Mouse (Mus musculus) midbrain, embryonic 12.5 days (tissue): ENCODE measurements at regions not wholly inside any gene's neighbourhood (a gene's known extent, or its start where the extent isn't known, plus 50 kb on each side); places are given as distances from the start of the nearest gene placed in this dataset.

ENCODE experiments used
- ATAC-seq: fragments of 200-750 bp; cut with Nextera tagmentation; 2 replicates; pipeline ENCODE4 v1.8.0; 2017; ENCODE audit warnings: low read depth, moderate TSS enrichment, moderate library complexity; ENCODE audit not compliant: low FRiP score
- H3K27ac ChIP-seq: fragments of 300-500 bp; sonication (generic); replicated peaks from 2 replicates; pipeline ENCODE4 v1.5.1; 2016; ENCODE audit warnings: mild to moderate bottlenecking
- H3K27me3 ChIP-seq: fragments of 300-500 bp; sonication (generic); 2 replicates; pipeline ENCODE4 v1.6.1; 2016; ENCODE audit warnings: mild to moderate bottlenecking
- H3K36me3 ChIP-seq: fragments of 300-500 bp; sonication (generic); 2 replicates; pipeline ENCODE4 v1.6.1; 2016
- H3K4me1 ChIP-seq: fragments of 300-500 bp; sonication (generic); 2 replicates; pipeline ENCODE4 v1.6.1; 2016
- H3K4me2 ChIP-seq: fragments of 300-500 bp; sonication (generic); replicated peaks from 2 replicates; pipeline ENCODE4 v1.6.1; 2016; ENCODE audit warnings: mild to moderate bottlenecking, moderate library complexity
- H3K4me3 ChIP-seq: fragments of 300-500 bp; sonication (generic); 2 replicates; pipeline ENCODE4 v1.5.1; 2016; ENCODE audit warnings: mild to moderate bottlenecking
- H3K9ac ChIP-seq: fragments of 300-500 bp; sonication (generic); replicated peaks from 2 replicates; pipeline ENCODE4 v1.6.1; 2016; ENCODE audit warnings: mild to moderate bottlenecking, moderate library complexity
- H3K9me3 ChIP-seq: fragments of 300-500 bp; sonication (generic); 2 replicates; pipeline ENCODE4 v1.6.1; 2016; ENCODE audit warnings: mild to moderate bottlenecking
- WGBS: fragments of 180-500 bp; shearing (Covaris S2); methylation state at CpG from one replicate; pipeline ENCODE4 v1.1.7; 2016; 5-methylcytosine and 5-hydroxymethylcytosine counted together

GRCm38 (mm10) chr1:126931093-126931492 lies 100.5 kb upstream of the Nckap5 start:
- Histone ChIP-seq H3K9ac (no peak overlapping the region), H3K27ac (no peak overlapping the region)
- 67% methylated on average over 10 of the region's 10 CpGs for WGBS

GRCm38 (mm10) chr1:126930611-126931010 lies 100.0 kb upstream of the Nckap5 start:
- no peak for ATAC-seq
- no peak overlapping the region for H3K4me2 ChIP-seq
- H3K4me1 ChIP-seq = peaks cover 8% of the 10 kb centered on the region
- no peak overlapping the region for H3K27ac ChIP-seq
- H3K36me3 ChIP-seq = no peaks in the 10 kb centered on the region
- H3K4me3 ChIP-seq = no peak overlapping the region
- 79% methylated on average over 14 of the region's 14 CpGs for WGBS
- H3K27me3 ChIP-seq = peaks cover 9% of the 10 kb centered on the region; the same call in 1 of the 2 replicates
- H3K9ac ChIP-seq = no peak overlapping the region
- H3K9me3 ChIP-seq = no peaks in the 10 kb centered on the region

More at GRCm38 (mm10) chr1:126931093-126931492, 100.5 kb upstream of the Nckap5 start:
- Histone ChIP-seq H3K4me3 (no peak overlapping the region), H3K27me3 (peaks cover 9% of the 10 kb centered on the region; the same call in 1 of the 2 replicates), H3K36me3 (no peaks in the 10 kb centered on the region), H3K4me2 (no peak overlapping the region), H3K4me1 (peaks cover 8% of the 10 kb centered on the region), H3K9me3 (no peaks in the 10 kb centered on the region)
- ATAC-seq = no peak

- ATAC-seq = no peak
- H3K27me3 ChIP-seq = peaks cover 9% of the 10 kb centered on the region; the same call in 1 of the 2 replicates
- H3K4me3 ChIP-seq = no peak overlapping the region
- no peaks in the 10 kb centered on the region for H3K36me3 ChIP-seq
- peaks cover 8% of the 10 kb centered on the region for H3K4me1 ChIP-seq
- WGBS = 68% methylated on average over 4 of the region's 4 CpGs
- no peaks in the 10 kb centered on the region for H3K9me3 ChIP-seq
- no peak overlapping the region for H3K27ac ChIP-seq
- no peak overlapping the region for H3K9ac ChIP-seq
- no peak overlapping the region for H3K4me2 ChIP-seq
Observed at GRCm38 (mm10) chr1:126929666-126930065, 99.1 kb upstream of the Nckap5 start.

GRCm38 (mm10) chr1:126928186-126928585 lies 97.6 kb upstream of the Nckap5 start:
- WGBS = 43% methylated on average over 7 of the region's 7 CpGs
- no peak for ATAC-seq
- no peak overlapping the region for H3K27ac ChIP-seq

GRCm38 (mm10) chr1:126925150-126926035 lies 94.8 kb upstream of the Nckap5 start:
- no peak for ATAC-seq
- H3K27ac ChIP-seq = no peak overlapping the region

More at GRCm38 (mm10) chr1:126928186-126928585, 97.6 kb upstream of the Nckap5 start:
- Histone ChIP-seq H3K9ac (no peak overlapping the region), H3K27me3 (peaks cover 13% of the 10 kb centered on the region; the same call in 1 of the 2 replicates), H3K9me3 (no peaks in the 10 kb centered on the region), H3K4me1 (peaks cover 8% of the 10 kb centered on the region), H3K36me3 (no peaks in the 10 kb centered on the region), H3K4me2 (no peak overlapping the region), H3K4me3 (no peak overlapping the region)

GRCm38 (mm10) chr1:126923981-126924380 lies 93.4 kb upstream of the Nckap5 start:
- no peak overlapping the region for H3K4me3 ChIP-seq
- 92% methylated on average over 4 of the region's 4 CpGs for WGBS
- H3K27me3 ChIP-seq = 0 out of 2 replicates have a peak, but pooled peaks cover 4% of the 10 kb centered on the region
- ATAC-seq = no peak
- peaks cover 8% of the 10 kb centered on the region for H3K4me1 ChIP-seq
- no peaks in the 10 kb centered on the region for H3K36me3 ChIP-seq
- no peak overlapping the region for H3K9ac ChIP-seq
- H3K27ac ChIP-seq = no peak overlapping the region
- H3K9me3 ChIP-seq = no peaks in the 10 kb centered on the region
- no peak overlapping the region for H3K4me2 ChIP-seq

More at GRCm38 (mm10) chr1:126925150-126926035, 94.8 kb upstream of the Nckap5 start:
- 0 out of 2 replicates have a peak, but pooled peaks cover 4% of the 10 kb centered on the region for H3K27me3 ChIP-seq
- H3K9ac ChIP-seq = no peak overlapping the region
- peaks cover 8% of the 10 kb centered on the region for H3K4me1 ChIP-seq
- no peaks in the 10 kb centered on the region for H3K9me3 ChIP-seq
- 81% methylated on average over 12 of the region's 12 CpGs for WGBS
- H3K4me2 ChIP-seq = no peak overlapping the region
- H3K36me3 ChIP-seq = no peaks in the 10 kb centered on the region
- H3K4me3 ChIP-seq = no peak overlapping the region

GRCm38 (mm10) chr1:126922231-126922630 lies 91.6 kb upstream of the Nckap5 start:
- Histone ChIP-seq H3K27ac (no peak overlapping the region), H3K4me2 (no peak overlapping the region), H3K9me3 (no peaks in the 10 kb centered on the region), H3K36me3 (no peaks in the 10 kb centered on the region), H3K9ac (no peak overlapping the region), H3K4me3 (no peak overlapping the region), H3K4me1 (peaks cover 7% of the 10 kb centered on the region; the same call in 1 of the 2 replicates), H3K27me3 (0 out of 2 replicates have a peak, but pooled peaks cover 4% of the 10 kb centered on the region)
- no peak for ATAC-seq
- 91% methylated on average over 4 of the region's 4 CpGs for WGBS

- WGBS = 84% methylated on average over 1 of the region's 1 CpGs
Observed at GRCm38 (mm10) chr1:126918876-126919275, 88.3 kb upstream of the Nckap5 start.

GRCm38 (mm10) chr1:126917872-126918271 lies 87.3 kb upstream of the Nckap5 start:
- H3K4me3 ChIP-seq = no peak overlapping the region
- H3K4me1 ChIP-seq = peaks cover 17% of the 10 kb centered on the region; the same call in 1 of the 2 replicates
- no peaks in the 10 kb centered on the region for H3K36me3 ChIP-seq
- H3K9me3 ChIP-seq = no peaks in the 10 kb centered on the region
- WGBS = 43% methylated on average over 6 of the region's 6 CpGs
- no peaks in the 10 kb centered on the region for H3K27me3 ChIP-seq
- no peak overlapping the region for H3K9ac ChIP-seq
- no peak overlapping the region for H3K27ac ChIP-seq
- no peak for ATAC-seq
- H3K4me2 ChIP-seq = no peak overlapping the region

More at GRCm38 (mm10) chr1:126918876-126919275, 88.3 kb upstream of the Nckap5 start:
- Histone ChIP-seq H3K36me3 (no peaks in the 10 kb centered on the region), H3K4me2 (no peak overlapping the region), H3K9me3 (no peaks in the 10 kb centered on the region), H3K27ac (no peak overlapping the region), H3K27me3 (no peaks in the 10 kb centered on the region), H3K9ac (no peak overlapping the region), H3K4me3 (no peak overlapping the region), H3K4me1 (peaks cover 17% of the 10 kb centered on the region; the same call in 1 of the 2 replicates)
- no peak for ATAC-seq

- Histone ChIP-seq H3K9ac (no peak overlapping the region), H3K4me1 (peaks cover 17% of the 10 kb centered on the region), H3K4me2 (no peak overlapping the region), H3K27me3 (no peaks in the 10 kb centered on the region), H3K4me3 (no peak overlapping the region), H3K36me3 (no peaks in the 10 kb centered on the region), H3K27ac (no peak overlapping the region), H3K9me3 (no peaks in the 10 kb centered on the region)
- 13% methylated on average over 6 of the region's 6 CpGs for WGBS
- peak; percentile 90 for ATAC-seq
Observed at GRCm38 (mm10) chr1:126916369-126916768, 85.8 kb upstream of the Nckap5 start.

- no peak for ATAC-seq
- H3K4me3 ChIP-seq = no peak overlapping the region
- H3K27ac ChIP-seq = no peak overlapping the region
- peaks cover 5% of the 10 kb centered on the region for H3K4me1 ChIP-seq
- WGBS = 71% methylated on average over 12 of the region's 12 CpGs
- no peaks in the 10 kb centered on the region for H3K36me3 ChIP-seq
- H3K27me3 ChIP-seq = no peaks in the 10 kb centered on the region
- H3K9me3 ChIP-seq = no peaks in the 10 kb centered on the region
- H3K4me2 ChIP-seq = no peak overlapping the region
- H3K9ac ChIP-seq = no peak overlapping the region
Observed at GRCm38 (mm10) chr1:126911277-126912060, 80.9 kb upstream of the Nckap5 start.

- 82% methylated on average over 2 of the region's 2 CpGs for WGBS
Observed at GRCm38 (mm10) chr1:126907417-126907816, 76.8 kb upstream of the Nckap5 start.

More at GRCm38 (mm10) chr1:126907417-126907816, 76.8 kb upstream of the Nckap5 start:
- Histone ChIP-seq H3K36me3 (no peaks in the 10 kb centered on the region), H3K9ac (no peak overlapping the region), H3K27me3 (no peaks in the 10 kb centered on the region), H3K4me2 (no peak overlapping the region), H3K9me3 (no peaks in the 10 kb centered on the region), H3K27ac (no peak overlapping the region), H3K4me1 (no peaks in the 10 kb centered on the region; the same call in 1 of the 2 replicates), H3K4me3 (no peak overlapping the region)
- ATAC-seq = no peak
